Mouse (Mus musculus) stomach, postnatal 0 days (tissue): Measurements from ENCODE around the gene 6820408C15Rik.
A peak's percentile ranks its signal among the peaks of the same experiment; 100 is the strongest.

Experiments
- CTCF ChIP-seq: IDR thresholded peaks from 2 replicates; pipeline ENCODE4 v1.5.1; 2016; ENCODE audit warnings: antibody characterized with exemption, low read depth, mild to moderate bottlenecking, moderate library complexity
- EP300 ChIP-seq: optimal IDR thresholded peaks from 2 replicates; pipeline ENCODE3; 2016; ENCODE audit warnings: antibody characterized with exemption

- peak; percentile 98 for TF ChIP-seq CTCF
- TF ChIP-seq EP300, result no peak
Measured at GRCm38 (mm10) chr2:152436983-152437860, 21.8 kb downstream of the 6820408C15Rik start.
